Mouse (Mus musculus) CH12.LX (cell line): ENCODE measurements around the gene Klk1b22. TPM values are rescaled to one million over a fixed set of nuclear protein-coding genes. Genes with fewer than 3 reads are reported as not detected.

Experiments
- DNase-seq: peaks from one replicate; pipeline ENCODE4 v3.0.0-alpha.2; 2013; ENCODE audit errors: extremely low read depth
- H3K27ac ChIP-seq: 2 replicates; pipeline ENCODE4 v1.5.1; 2012; ENCODE audit warnings: low read depth, mild to moderate bottlenecking, control low read depth, moderate library complexity; ENCODE audit not compliant: insufficient read depth
- H3K27me3 ChIP-seq: replicated peaks from 2 replicates; pipeline ENCODE3; 2012; ENCODE audit warnings: inconsistent platforms
- H3K36me3 ChIP-seq, 2 experiments: replicated peaks in 1 of 2; 2 replicates each; pipeline versions ENCODE3 to v1.6.1; 2012; ENCODE audit warnings: inconsistent platforms in 1 of 2, low read length in 1 of 2, mild to moderate bottlenecking in 1 of 2, mixed read lengths in 1 of 2, moderate library complexity in 1 of 2; ENCODE audit not compliant: control insufficient read depth in 1 of 2, insufficient read depth in 1 of 2
- H3K4me1 ChIP-seq, 2 experiments: 2 replicates each; pipeline ENCODE4 v1.6.1; 2012; ENCODE audit warnings: inconsistent platforms in 1 of 2, moderate library complexity in 1 of 2; ENCODE audit not compliant: insufficient read depth in 2 of 2, control insufficient read depth in 1 of 2
- H3K4me2 ChIP-seq: 2 replicates; pipeline ENCODE4 v1.6.1; 2012; ENCODE audit warnings: low read depth, mild to moderate bottlenecking, control low read depth; ENCODE audit not compliant: poor library complexity, insufficient read depth, severe bottlenecking
- H3K4me3 ChIP-seq, 3 experiments: fragments of 150-350 bp in 1 of 3; sonication (generic) in 1 of 3; replicated peaks in 1 of 3; 2 replicates each; pipeline versions ENCODE3 to v1.5.1; 2011 to 2012; ENCODE audit warnings: low read depth in 2 of 3, low read length in 2 of 3, mild to moderate bottlenecking in 2 of 3, moderate library complexity in 2 of 3, control low read depth in 1 of 3, improper control_type of control experiment in 1 of 3, inconsistent platforms in 1 of 3, mixed read lengths in 1 of 3; ENCODE audit not compliant: poor library complexity in 1 of 3
- H3K79me2 ChIP-seq: replicated peaks from 2 replicates; pipeline ENCODE4 v1.6.1; 2012; ENCODE audit warnings: mild to moderate bottlenecking, moderate library complexity; ENCODE audit not compliant: control insufficient read depth, poor library complexity, insufficient read depth, severe bottlenecking; ENCODE audit errors: extremely low read depth
- H3K9ac ChIP-seq: 2 replicates; pipeline ENCODE4 v1.6.1; 2012; ENCODE audit warnings: low read depth, mild to moderate bottlenecking, control low read depth, moderate library complexity; ENCODE audit not compliant: insufficient read depth
- H3K9me3 ChIP-seq: replicated peaks from 2 replicates; pipeline ENCODE3; 2012; ENCODE audit warnings: low read length, inconsistent platforms, mixed read lengths
- CHD1 ChIP-seq: IDR thresholded peaks from 2 replicates; pipeline ENCODE4 v1.6.1; 2012; ENCODE audit warnings: low read depth, low read length, improper control_type of control experiment, inconsistent platforms
- ELF1 ChIP-seq: IDR thresholded peaks from 2 replicates; pipeline ENCODE4 v1.6.1; 2014; ENCODE audit warnings: low read depth, mild to moderate bottlenecking, inconsistent platforms, low read length, improper control_type of control experiment
- EP300 ChIP-seq: IDR thresholded peaks from 2 replicates; pipeline ENCODE4 v1.6.1; 2011; ENCODE audit warnings: low read length, improper control_type of control experiment
- ETS1 ChIP-seq: conservative IDR thresholded peaks from 2 replicates; pipeline ENCODE4 v1.6.1; 2012; ENCODE audit warnings: low read depth, mild to moderate bottlenecking, inconsistent platforms, low read length, improper control_type of control experiment, moderate library complexity
- IRF4 ChIP-seq: IDR thresholded peaks from 2 replicates; pipeline ENCODE4 v1.6.1; 2014; ENCODE audit warnings: low read depth, mild to moderate bottlenecking, inconsistent platforms, low read length, improper control_type of control experiment
- JUN ChIP-seq: IDR thresholded peaks from 2 replicates; pipeline ENCODE4 v1.6.1; 2011; ENCODE audit warnings: low read depth, mild to moderate bottlenecking, low read length, improper control_type of control experiment, moderate library complexity; ENCODE audit not compliant: insufficient read depth
- MAX ChIP-seq: IDR thresholded peaks from 2 replicates; pipeline ENCODE4 v1.6.1; 2011; ENCODE audit warnings: low read length, improper control_type of control experiment
- MAZ ChIP-seq: IDR thresholded peaks from 2 replicates; pipeline ENCODE4 v1.6.1; 2012; ENCODE audit warnings: low read depth, mild to moderate bottlenecking, inconsistent platforms, low read length, improper control_type of control experiment, moderate library complexity
- NELFE ChIP-seq: IDR thresholded peaks from 2 replicates; pipeline ENCODE4 v1.6.1; 2011; ENCODE audit warnings: low read depth, low read length, improper control_type of control experiment
- RAD21 ChIP-seq: IDR thresholded peaks from 2 replicates; pipeline ENCODE4 v1.6.1; 2011; ENCODE audit warnings: low read depth, mild to moderate bottlenecking, low read length, improper control_type of control experiment, moderate library complexity
- SIN3A ChIP-seq: IDR thresholded peaks from 2 replicates; pipeline ENCODE4 v1.6.1; 2012; ENCODE audit warnings: low read length, improper control_type of control experiment, inconsistent platforms
- TBP ChIP-seq: conservative IDR thresholded peaks from 2 replicates; pipeline ENCODE4 v1.6.1; 2011; ENCODE audit warnings: low read depth, low read length, improper control_type of control experiment
- TCF12 ChIP-seq: IDR thresholded peaks from 2 replicates; pipeline ENCODE4 v1.6.1; 2014; ENCODE audit warnings: low read depth, mild to moderate bottlenecking, inconsistent platforms, low read length, improper control_type of control experiment
- UBTF ChIP-seq: IDR thresholded peaks from 2 replicates; pipeline ENCODE4 v1.6.1; 2012; ENCODE audit warnings: low read depth, mild to moderate bottlenecking, inconsistent platforms, low read length, improper control_type of control experiment, moderate library complexity
- ZKSCAN1 ChIP-seq: IDR thresholded peaks from 2 replicates; pipeline ENCODE4 v1.6.1; 2012; ENCODE audit warnings: low read depth, inconsistent platforms, low read length, improper control_type of control experiment, borderline replicate concordance
- ZMIZ1 ChIP-seq: IDR thresholded peaks from 2 replicates; pipeline ENCODE4 v1.6.1; 2012; ENCODE audit warnings: low read depth, mild to moderate bottlenecking, inconsistent platforms, low read length, improper control_type of control experiment
- dilution Hi-C: fragments of 300-500 bp; cut with MboI; formaldehyde crosslinking; loops from 2 replicates; pipeline ENCODE4 v1.14.3; 2020; ENCODE audit warnings: low sequenced_read_pairs; ENCODE audit not compliant: extremely low pct_unique_long_range_greater_than_20kb, extremely low pct_ligation_motif_present
- in situ Hi-C: fragments of 300-500 bp; cut with MboI; formaldehyde crosslinking; loops from 3 replicates; pipeline ENCODE4 v1.14.3; 2019; ENCODE audit warnings: low sequenced_read_pairs, low pct_ligation_motif_present, low pct_unique_long_range_greater_than_20kb, mixed read lengths
- polyA plus RNA-seq: library from polyadenylated mRNA; unstranded; fragments of >175 nt; gene quantifications from 2 replicates; pipeline ENCODE4 v1.2.1, GENCODE M21; 2012; ENCODE audit warnings: low read depth; ENCODE audit not compliant: insufficient read length
- total RNA-seq, 2 experiments: library from RNA; depleted of rRNA; stranded (reverse); fragments of 300-350 nt in 1 of 2; fragments of >200 nt in 1 of 2; gene quantifications; 2 replicates each; pipeline ENCODE4 v1.2.3; 2012 to 2014

The Klk1b22 gene
- total RNA-seq (2012; rRNA removed) (not detected in 2 replicates), total RNA-seq (2014; rRNA removed) (not detected in 2 replicates), polyA plus RNA-seq (not detected in 2 replicates)

DNA sequence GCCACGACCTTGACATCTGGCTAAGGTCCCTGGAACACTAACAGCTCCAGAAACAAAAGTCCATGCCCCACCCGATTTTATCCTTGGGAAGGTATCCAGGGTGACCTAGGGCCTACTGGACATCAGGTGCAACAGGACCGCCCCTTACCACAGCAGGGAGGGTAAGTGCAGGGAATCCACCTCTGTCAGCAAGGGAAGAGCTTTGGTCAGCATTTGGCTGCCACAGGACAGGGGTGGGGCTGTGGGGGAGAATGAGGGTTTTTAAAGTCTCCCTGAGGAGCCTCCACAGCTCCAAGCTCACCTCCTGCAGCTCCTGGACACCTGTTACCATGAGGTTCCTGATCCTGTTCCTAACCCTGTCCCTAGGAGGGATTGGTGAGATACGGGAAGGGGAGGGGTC is at the start of gene Klk1b22:
Gene Klk1b22, plus strand, starts transcription at position 301 of the 400 bp plus-strand sequence.
- Histone ChIP-seq H3K4me3 (no peak within 1 kb of the TSS), H3K9ac (no peak within 1 kb of the TSS), H3K36me3 (no peaks in the 10 kb centered on the region), H3K79me2 (no peaks in the 10 kb centered on the region), H3K27me3 (peaks cover 21% of the 10 kb centered on the region), H3K9me3 (no peaks in the 10 kb centered on the region), H3K4me2 (no peak within 1 kb of the TSS), H3K27ac (no peak within 1 kb of the TSS), H3K4me1 (no peaks in the 10 kb centered on the region)
- TF ChIP-seq TBP: no peak
- TF ChIP-seq SIN3A: no peak
- TF ChIP-seq ELF1: no peak
- no peak for TF ChIP-seq TCF12
- TF ChIP-seq IRF4: no peak
- no peak for TF ChIP-seq RAD21
- no peak for TF ChIP-seq ETS1
- TF ChIP-seq ZMIZ1: no peak
- no peak for TF ChIP-seq ZKSCAN1
- no peak for TF ChIP-seq MAZ
- dilution Hi-C loops: no loop called here
- in situ Hi-C loops: no loop called here
- DNase-seq: no peak

DNA sequence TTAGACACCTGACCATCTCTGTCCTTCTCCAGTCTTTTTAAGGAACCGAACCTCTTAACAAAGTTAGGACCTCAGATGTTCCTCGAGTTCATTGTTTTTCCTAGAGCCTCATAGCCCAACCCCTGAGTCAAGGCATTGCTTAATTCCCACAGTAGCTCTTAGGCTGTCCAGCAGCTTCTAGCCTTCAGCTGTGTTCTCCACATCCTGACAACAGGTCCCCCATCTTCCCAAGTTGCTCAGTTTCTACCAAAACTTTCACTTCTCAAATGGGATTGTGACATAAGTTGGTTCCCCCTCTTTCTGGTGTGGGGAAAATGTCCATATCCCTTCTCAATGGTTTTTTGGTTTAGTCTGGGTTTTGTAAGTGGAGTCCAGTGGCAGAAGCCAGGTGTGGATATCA is 40.4 kb upstream of the Klk1b22 start:
- no peak overlapping the region for H3K4me2 ChIP-seq
- in situ Hi-C loops: no loop called here

DNA sequence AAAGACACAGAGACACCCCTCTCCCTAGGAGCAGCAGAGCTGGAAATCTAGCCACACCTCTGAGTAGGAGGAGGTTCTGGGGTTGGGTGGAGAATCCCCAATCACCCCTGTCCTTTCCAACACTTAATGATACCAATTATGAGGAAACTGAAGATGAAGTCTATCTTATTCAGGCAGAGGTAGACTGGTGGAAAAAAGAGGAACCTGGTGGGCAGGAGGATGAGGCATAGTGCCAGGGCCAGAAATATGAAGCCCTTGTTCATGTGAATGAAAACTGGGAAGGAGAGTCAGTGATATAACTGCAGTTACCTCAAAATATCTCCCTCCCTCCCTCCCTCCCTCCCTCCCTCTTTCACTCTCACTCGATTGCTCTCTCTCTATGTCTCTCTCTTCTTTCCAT is 34.8 kb upstream of the Klk1b22 start:
- H3K27me3 ChIP-seq: peaks cover 38% of the 10 kb centered on the region
- no peak for TF ChIP-seq ELF1
- TF ChIP-seq UBTF: no peak
- TF ChIP-seq SIN3A: no peak
- no peak for TF ChIP-seq JUN
- TF ChIP-seq CHD1: no peak
- TF ChIP-seq NELFE: no peak

More for the DNA sequence above, 40.4 kb upstream of the Klk1b22 start:
- TF ChIP-seq SIN3A: no peak
- TF ChIP-seq JUN: no peak
- TF ChIP-seq MAX: no peak
- no peak for TF ChIP-seq CHD1
- TF ChIP-seq EP300: no peak
- TF ChIP-seq ZMIZ1: no peak
- TF ChIP-seq, all 38 proteins: peak for 0
- H3K27ac ChIP-seq: no peak overlapping the region
- DNase-seq: no peak
- dilution Hi-C loops: no loop called here
- no peaks in the 10 kb centered on the region for H3K9me3 ChIP-seq
- no peaks in the 10 kb centered on the region for H3K36me3 ChIP-seq
- H3K4me3 ChIP-seq: no peak overlapping the region
- H3K27me3 ChIP-seq: peaks cover 37% of the 10 kb centered on the region
- H3K4me1 ChIP-seq: no peaks in the 10 kb centered on the region
- no peaks in the 10 kb centered on the region for H3K79me2 ChIP-seq
- H3K9ac ChIP-seq: no peak overlapping the region

More for the DNA sequence above, 34.8 kb upstream of the Klk1b22 start:
- no peaks in the 10 kb centered on the region for H3K36me3 ChIP-seq
- in situ Hi-C loops (no loop called here), dilution Hi-C loops (no loop called here)
- H3K27ac ChIP-seq: no peak overlapping the region
- H3K4me2 ChIP-seq: no peak overlapping the region
- H3K4me1 ChIP-seq: no peaks in the 10 kb centered on the region
- H3K9ac ChIP-seq: no peak overlapping the region
- H3K79me2 ChIP-seq: no peaks in the 10 kb centered on the region
- no peaks in the 10 kb centered on the region for H3K9me3 ChIP-seq
- H3K4me3 ChIP-seq: no peak overlapping the region
- no peak for DNase-seq
